Mouse (Mus musculus) embryo, embryonic 11.5 days (tissue): Measurements from ENCODE around the gene Hist2h3b.
"Not testable (repeated sequence)": the region's sequence is repeated elsewhere in the genome, so short reads cannot be mapped to it uniquely, and the experiment has no call there.

Experiments used
- DNase-seq: peaks from one replicate; pipeline ENCODE4 v3.0.0-alpha.2; 2012; ENCODE audit warnings: low read depth, low spot score

The Hist2h3b gene

DNA sequence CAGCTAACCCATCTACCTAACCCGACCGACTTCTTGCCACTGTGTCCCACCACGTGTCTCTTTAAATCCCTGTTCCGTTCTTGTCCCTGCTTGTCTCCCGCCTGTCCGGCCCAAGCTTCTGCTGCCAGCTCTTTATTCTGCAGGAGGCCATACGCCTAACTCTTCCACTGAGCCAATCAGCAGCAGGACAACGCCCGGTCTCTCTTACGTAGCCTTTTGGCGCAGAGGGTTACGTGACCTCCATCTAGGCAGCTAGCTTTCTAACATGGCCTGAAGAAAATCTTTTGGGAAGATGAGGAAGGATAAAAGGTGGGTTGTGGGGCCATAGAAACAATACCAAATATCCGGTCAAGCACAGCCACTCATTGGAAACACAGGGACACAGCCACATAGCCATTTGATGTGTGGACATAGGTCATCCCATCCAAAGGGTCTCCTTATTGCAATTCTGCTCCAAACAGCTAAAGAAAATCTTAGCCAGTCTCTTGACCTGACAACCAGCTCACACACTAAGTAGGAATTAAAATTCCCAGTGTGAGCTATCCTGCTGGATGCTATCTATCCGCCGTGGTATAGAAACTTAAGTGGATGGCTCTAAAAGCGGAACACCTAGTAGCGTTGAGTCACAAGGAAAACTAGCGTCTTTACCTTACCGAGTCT lies 6.1 kb upstream of the Hist2h3b start:
- DNase-seq = peak; percentile 64

- DNase-seq = peak; percentile 92
These were observed 5.4 kb upstream of the Hist2h3b start, which contains the start of gene Hist2h4 for GRCm38 (mm10) chr3:96262979-96263550. Gene Hist2h4, minus strand, starts transcription at chr3:96263311.

- no peak for DNase-seq
These were observed 4.7 kb upstream of the Hist2h3b start for GRCm38 (mm10) chr3:96263558-96264403.

GRCm38 (mm10) chr3:96264404-96264949 lies 4.0 kb upstream of the Hist2h3b start:
- no peak for DNase-seq

GRCm38 (mm10) chr3:96266132-96266710 lies 2.2 kb upstream of the Hist2h3b start:
- DNase-seq = no peak

DNA sequence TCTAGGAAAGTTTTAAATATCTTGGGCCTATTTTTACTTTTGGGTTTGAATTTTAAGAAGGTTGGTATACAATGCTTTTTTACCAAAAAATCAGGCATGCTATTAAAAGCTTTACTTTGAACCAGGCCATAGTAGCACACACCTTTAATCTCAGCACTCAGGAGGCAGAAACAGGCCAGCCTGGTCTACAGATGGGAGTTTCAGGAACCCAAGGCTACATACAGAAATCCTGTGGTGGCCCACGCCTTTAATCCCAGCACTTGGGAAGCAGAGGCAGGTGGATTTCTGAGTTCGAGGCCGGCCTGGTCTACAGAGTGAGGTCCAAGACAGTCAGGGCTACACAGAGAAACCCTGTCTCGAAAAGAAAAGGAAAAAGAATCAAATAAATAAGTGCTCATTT lies 913 bp upstream of the Hist2h3b start:
- DNase-seq = no peak

- DNase-seq = not testable (repeated sequence)
These were observed 423 bp downstream of the Hist2h3b start for GRCm38 (mm10) chr3:96268776-96269378.

- peak; percentile 95 for DNase-seq
These were observed 1.3 kb downstream of the Hist2h3b start, which contains the start of gene Hist2h2bb for GRCm38 (mm10) chr3:96269511-96270474. Gene Hist2h2bb, plus strand, starts transcription at chr3:96269752.

DNA sequence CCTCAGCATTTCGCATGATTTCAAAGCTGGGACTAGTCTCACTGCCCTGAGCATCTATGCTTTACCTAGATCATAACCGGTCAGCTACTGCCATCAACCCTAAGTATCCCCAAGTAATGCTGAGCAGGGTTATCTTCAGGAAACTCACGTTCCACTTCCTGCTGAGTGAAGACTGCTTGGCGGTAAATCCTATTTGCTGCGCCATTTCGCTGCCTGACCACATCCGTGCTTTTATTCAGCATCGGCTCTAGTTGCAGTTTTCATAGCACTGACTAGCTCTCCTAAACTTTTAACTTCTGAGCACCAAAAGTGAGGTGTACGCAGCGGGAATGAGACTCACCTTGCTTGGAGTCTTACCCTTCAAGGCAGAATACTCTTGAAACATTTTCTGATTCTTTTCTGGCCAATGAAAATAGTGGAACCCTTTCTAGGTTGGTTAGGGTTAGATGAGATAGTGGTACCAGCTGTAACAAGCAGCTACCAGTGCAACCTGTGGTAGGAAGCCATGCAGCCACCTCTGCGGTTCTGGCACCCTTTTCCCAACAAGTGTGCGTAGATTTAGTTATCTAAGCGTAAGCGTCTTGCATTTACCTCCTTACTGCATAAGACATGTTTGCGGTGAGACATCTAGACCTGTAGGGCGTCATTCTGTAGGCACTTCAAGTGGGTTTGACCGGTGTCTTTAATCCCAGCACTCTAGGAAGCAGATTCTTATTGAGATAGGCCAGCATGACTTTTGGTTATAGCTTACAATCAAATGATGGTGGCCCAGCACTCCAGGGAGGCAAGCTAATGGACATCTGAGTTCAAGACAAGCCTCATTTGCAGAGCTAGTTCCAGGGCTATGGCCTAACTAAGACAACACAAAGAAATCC lies 5.4 kb downstream of the Hist2h3b start:
- DNase-seq = no peak

GRCm38 (mm10) chr3:96277428-96277799 lies 9.0 kb downstream of the Hist2h3b start:
- no peak for DNase-seq

DNA sequence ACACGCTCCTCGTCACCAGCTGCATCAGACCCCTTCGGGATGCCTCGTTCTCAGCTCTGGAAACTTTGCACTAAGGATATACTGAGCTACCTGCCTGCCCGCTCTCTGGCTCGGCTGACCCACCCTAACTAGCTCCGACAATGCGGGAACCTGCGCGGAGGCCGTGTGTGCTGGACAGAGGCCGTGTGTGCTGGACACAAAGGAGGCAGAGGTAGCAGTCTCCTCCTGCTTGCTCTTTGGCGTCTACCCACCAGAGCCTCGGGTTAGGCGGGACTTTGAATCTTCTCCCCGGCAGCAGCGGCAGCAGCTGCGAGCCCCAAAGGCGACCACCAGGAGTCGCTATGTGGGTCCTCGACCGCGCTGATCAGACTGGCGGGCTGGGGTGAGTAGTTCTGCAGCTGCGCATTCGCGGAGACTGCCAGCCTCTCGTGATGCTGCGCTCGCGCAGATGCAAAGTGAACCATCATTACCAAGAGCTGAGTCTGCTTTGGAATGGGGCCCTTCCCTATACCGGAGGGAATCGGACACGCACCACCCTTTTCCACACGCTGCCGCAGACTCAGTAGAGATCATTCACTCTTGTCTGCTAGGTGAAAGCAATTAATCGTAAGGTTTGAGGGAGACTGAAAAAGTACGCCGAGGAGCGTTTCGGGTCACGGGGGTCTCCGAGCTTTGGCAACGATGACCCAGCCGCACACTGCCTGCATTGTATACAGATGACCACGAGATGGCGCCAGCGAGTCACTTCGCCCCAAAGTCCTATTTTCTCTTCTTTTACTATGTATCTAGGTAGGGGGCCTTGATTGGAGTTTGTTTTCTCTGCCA lies 9.6 kb downstream of the Hist2h3b start:
- DNase-seq = peak; percentile 90

GRCm38 (mm10) chr3:96280660-96281059 lies 12.2 kb downstream of the Hist2h3b start:
- no peak for DNase-seq

DNA sequence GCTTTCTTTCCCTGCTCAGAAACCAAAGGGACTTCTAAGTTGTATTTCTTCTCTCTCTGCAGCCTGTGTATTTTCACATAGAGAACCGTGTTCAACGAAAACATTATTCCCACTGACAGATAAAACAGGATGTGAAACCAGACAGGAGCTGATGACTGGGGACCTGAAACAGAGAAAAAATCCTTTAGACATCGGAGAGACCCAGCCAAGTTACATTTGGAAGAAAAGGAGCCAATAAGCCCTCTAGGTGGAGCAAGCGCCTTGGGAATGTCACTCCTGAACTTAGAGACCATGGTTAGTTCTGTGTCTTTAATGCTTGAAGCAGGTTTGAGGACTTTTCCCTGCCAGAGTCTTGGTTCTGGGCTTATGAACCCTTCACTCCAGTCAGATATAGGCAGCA lies 16.0 kb downstream of the Hist2h3b start:
- DNase-seq = no peak

DNA sequence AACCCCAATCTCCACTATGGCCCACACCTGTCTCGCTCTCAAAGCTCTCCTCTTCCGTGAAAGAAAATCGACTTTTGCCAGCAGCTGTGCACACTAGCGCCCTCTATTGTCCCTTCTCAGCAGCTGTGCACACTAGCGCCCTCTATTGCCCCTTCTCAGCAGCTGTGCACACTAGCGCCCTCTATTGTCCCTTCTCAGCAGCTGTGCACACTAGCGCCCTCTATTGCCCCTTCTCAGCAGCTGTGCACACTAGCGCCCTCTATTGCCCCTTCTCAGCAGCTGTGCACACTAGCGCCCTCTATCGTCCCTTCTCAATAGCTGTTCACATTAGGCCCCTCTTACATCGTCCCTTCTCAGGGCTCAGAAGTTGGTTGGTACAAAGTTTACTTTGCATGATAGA lies 18.9 kb downstream of the Hist2h3b start:
- DNase-seq = not testable (repeated sequence)

GRCm38 (mm10) chr3:96289201-96289600 lies 20.7 kb downstream of the Hist2h3b start:
- DNase-seq = no peak

DNA sequence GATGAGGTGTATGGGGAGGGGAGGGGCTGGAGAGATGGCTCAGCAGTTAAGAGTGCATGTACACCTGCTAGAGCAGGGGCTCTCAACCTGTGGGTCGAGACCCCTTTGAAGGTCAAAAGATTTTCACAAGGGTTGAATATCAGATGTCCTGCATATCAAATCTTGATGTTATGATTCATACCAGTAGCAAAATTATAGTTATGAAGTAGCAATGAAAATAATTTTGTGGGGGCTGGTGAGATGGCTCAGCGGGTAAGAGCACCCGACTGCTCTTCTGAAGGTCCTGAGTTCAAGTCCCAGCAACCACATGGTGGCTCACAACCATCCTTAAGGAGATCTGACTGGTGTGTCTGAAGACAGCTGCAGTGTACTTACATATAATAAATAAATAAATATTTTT lies 22.3 kb downstream of the Hist2h3b start:
- not testable (repeated sequence) for DNase-seq

DNA sequence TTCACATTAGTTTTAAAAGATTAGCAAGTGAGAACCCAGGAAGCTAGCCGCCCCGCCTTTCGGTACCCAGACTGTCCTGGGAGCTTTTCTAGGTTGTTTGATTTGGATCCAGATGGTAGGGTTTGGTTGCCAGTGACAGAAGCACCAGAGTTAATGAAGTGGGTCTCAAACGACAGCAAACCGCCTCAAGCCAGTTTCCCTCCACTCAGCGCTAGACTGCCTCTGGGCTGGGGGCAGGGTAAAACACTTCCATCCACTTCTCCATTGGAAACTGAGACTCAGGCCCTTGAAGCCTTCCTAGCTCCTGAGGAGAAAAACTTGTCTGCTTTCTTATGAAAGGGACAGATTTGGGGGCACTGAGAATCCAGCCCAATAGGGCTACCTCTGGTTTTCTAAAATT lies 24.2 kb downstream of the Hist2h3b start:
- no peak for DNase-seq

- no peak for DNase-seq
These were observed 24.9 kb downstream of the Hist2h3b start for GRCm38 (mm10) chr3:96293368-96293767.
